In the genomic region with DNA sequence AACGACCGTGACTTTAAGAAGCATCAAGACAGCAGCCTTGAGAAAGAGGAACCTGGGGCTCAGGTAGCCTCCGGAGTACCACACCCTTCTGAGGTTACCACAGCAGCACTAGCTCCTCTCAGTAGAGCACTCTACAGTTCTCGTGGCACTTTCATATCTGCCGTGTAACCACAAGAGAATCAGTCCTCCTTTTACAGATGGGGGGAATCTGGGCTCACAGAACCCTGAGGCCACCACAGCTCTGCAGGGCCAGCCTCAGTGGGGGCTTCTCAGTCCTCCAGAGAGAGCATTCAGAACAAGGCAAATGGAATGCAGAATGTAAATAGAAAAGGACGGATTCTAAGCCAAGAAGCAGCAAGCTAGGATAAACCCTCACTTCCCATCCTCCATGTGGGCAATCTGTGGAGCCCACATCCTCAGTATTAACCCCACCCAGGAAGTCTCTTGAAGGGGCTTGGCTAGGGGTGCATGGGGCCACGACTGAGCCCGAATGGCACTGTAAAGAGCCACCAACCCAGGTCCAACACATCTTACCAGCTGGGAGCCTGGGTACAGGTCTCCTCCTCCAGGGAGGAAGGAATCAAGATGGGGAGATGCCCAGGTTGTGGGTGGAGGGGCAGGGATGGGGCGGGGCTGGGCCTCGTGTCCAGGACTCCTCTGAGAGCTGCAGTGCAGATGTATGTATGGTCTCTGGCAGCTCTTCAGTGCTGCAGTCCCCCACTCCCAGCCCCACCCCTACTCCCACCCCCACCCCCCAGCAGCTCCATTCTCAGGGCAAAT, we compare ENCODE assay signal across 9 mouse cellular contexts. TPM values are rescaled to one million over a fixed set of nuclear protein-coding genes. Genes with fewer than 3 reads are reported as not detected.
DNase-seq lines count a peak whose midpoint lies in the region; ATAC-seq and TF ChIP-seq lines count a peak whose summit lies in the region.
"Had no signal": no experiment of that assay in that cellular context is flagged by ENCODE, and none has a peak within 500 bp of the region (broad histone marks: within the 10 kb centered on the region; RNA-seq: fewer than 3 reads in every experiment).

No protein-coding gene starts in this region.

- no peaks in the 10 kb centered on the region for H3K27me3 ChIP-seq in lung, embryonic 14.5 days (ENCODE audit: insufficient read depth, low read length)
- H3K27me3 ChIP-seq in embryonic facial prominence, embryonic 14.5 days (replicated peaks; ENCODE audit: control insufficient read depth, insufficient read depth, low read length), result no peaks in the 10 kb centered on the region
- H3K27me3 ChIP-seq in liver, embryonic 13.5 days, result 0 out of 2 replicates have a peak, but pooled peaks cover 7% of the 10 kb centered on the region
- H3K27me3 ChIP-seq in splenic B cell, adult 2 months (ENCODE audit: control insufficient read depth, insufficient read depth, low read length, poor library complexity, severe bottlenecking), result no peaks in the 10 kb centered on the region

- H3K4me1 ChIP-seq in lung, embryonic 14.5 days (ENCODE audit: insufficient read depth), result peaks cover 26% of the 10 kb centered on the region
- peaks cover 45% of the 10 kb centered on the region for H3K4me1 ChIP-seq in embryonic facial prominence, embryonic 14.5 days (ENCODE audit: control insufficient read depth, insufficient read depth, low read length)
- peaks cover 62% of the 10 kb centered on the region for H3K4me1 ChIP-seq in liver, embryonic 13.5 days (replicated peaks)

- no peaks in the 10 kb centered on the region for H3K9me3 ChIP-seq in lung, embryonic 14.5 days (ENCODE audit: low read depth, low read length)
- H3K9me3 ChIP-seq in embryonic facial prominence, embryonic 14.5 days (ENCODE audit: control insufficient read depth, low read length), result no peaks in the 10 kb centered on the region
- no peaks in the 10 kb centered on the region for H3K9me3 ChIP-seq in liver, embryonic 13.5 days (replicated peaks)

- WGBS in lung, embryonic 14.5 days, result 20% methylated on average over 10 of the region's 10 CpGs
- 28% methylated on average over 9 of the region's 10 CpGs for WGBS in embryonic facial prominence, embryonic 14.5 days
- 23% methylated on average over 10 of the region's 10 CpGs for WGBS in liver, embryonic 13.5 days (ENCODE audit: insufficient replicate concordance)

- peak overlapping the region; percentile 80 for H3K4me3 ChIP-seq in lung, embryonic 14.5 days (ENCODE audit: low read depth, low read length)
- H3K4me3 ChIP-seq in embryonic facial prominence, embryonic 14.5 days (ENCODE audit: low read depth, low read length), result peak overlapping the region; percentile 87
- H3K4me3 ChIP-seq in liver, embryonic 13.5 days (replicated peaks), result peak overlapping the region; percentile 63
- H3K4me3 ChIP-seq: erythroblast, embryonic 14.5 days had no signal

- peak overlapping the region; percentile 98 for H3K27ac ChIP-seq in lung, embryonic 14.5 days (ENCODE audit: low read depth)
- peak overlapping the region; percentile 82 for H3K27ac ChIP-seq in embryonic facial prominence, embryonic 14.5 days (replicated peaks; ENCODE audit: low read depth, low read length)
- peak overlapping the region; percentile 50 for H3K27ac ChIP-seq in liver, embryonic 13.5 days

- H3K36me3 ChIP-seq in lung, embryonic 14.5 days (ENCODE audit: insufficient read depth), result peaks cover 3% of the 10 kb centered on the region; the same call in 1 of the 2 replicates
- H3K36me3 ChIP-seq in embryonic facial prominence, embryonic 14.5 days (ENCODE audit: control insufficient read depth, insufficient read depth, low read length), result peaks cover 4% of the 10 kb centered on the region; the same call in 1 of the 2 replicates
- H3K36me3 ChIP-seq in liver, embryonic 13.5 days, result no peaks in the 10 kb centered on the region
- no peaks in the 10 kb centered on the region for H3K36me3 ChIP-seq in splenic B cell, adult 2 months (ENCODE audit: control insufficient read depth, insufficient read depth, low read length, poor library complexity, severe bottlenecking)

- peak overlapping the region; percentile 80 for H3K9ac ChIP-seq in lung, embryonic 14.5 days
- H3K9ac ChIP-seq in embryonic facial prominence, embryonic 14.5 days (ENCODE audit: low read depth, low read length), result peak overlapping the region; percentile 87
- H3K9ac ChIP-seq in liver, embryonic 13.5 days, result no peak overlapping the region

- ATAC-seq in lung, embryonic 14.5 days (ENCODE audit: insufficient read depth), result peak; percentile 76
- ATAC-seq in embryonic facial prominence, embryonic 14.5 days (ENCODE audit: low read depth), result peak; percentile 51
- no peak for ATAC-seq in liver, embryonic 13.5 days (ENCODE audit: low read depth)
- ATAC-seq in megakaryocyte progenitor cell, adult 5-6 weeks (replicated peaks; ENCODE audit: poor library complexity), result no peak; the same call in 1 of the 2 replicates

- no peak for TF ChIP-seq CTCF in lung, embryonic 14.5 days (IDR thresholded peaks at IDR 0.05; ENCODE audit: low read depth)

- DNase-seq in lung, embryonic 14.5 days, result peak; percentile 70
- DNase-seq in lung, adult 18-20 months, result no peak
- DNase-seq in embryonic facial prominence, embryonic 14.5 days (ENCODE audit: low spot score), result peak; percentile 30
- no peak for DNase-seq in liver, embryonic 13.5 days
- DNase-seq in splenic B cell, adult 2 months (ENCODE audit: low read depth, low spot score), result peak; percentile 77
- no peak for DNase-seq in right cerebral cortex, postnatal 25 days
- no peak for DNase-seq in adrenal gland, postnatal 36 days

- peak overlapping the region; percentile 94 for H3K4me2 ChIP-seq in lung, embryonic 14.5 days
- peak overlapping the region; percentile 72 for H3K4me2 ChIP-seq in embryonic facial prominence, embryonic 14.5 days (ENCODE audit: low read depth, low read length)
- peak overlapping the region; percentile 77 for H3K4me2 ChIP-seq in liver, embryonic 13.5 days

RNA-seq across cellular contexts. Expression of a gene that starts 1.8 kb away (rescaled TPM):
- polyA plus RNA-seq in lung, embryonic 14.5 days (2014; fragmentation: Nextera tagmentation; extraction: Ambion mirVana), result 406 and 411 TPM in 2 replicates
- 393 and 439 TPM in 2 replicates for polyA plus RNA-seq in embryonic facial prominence, embryonic 14.5 days (2014; fragmentation: Nextera tagmentation; extraction: Ambion mirVana)
- polyA plus RNA-seq in liver, embryonic 13.5 days (2015; fragmentation: Nextera tagmentation; extraction: Ambion mirVana), result 45.3 and 50.2 TPM in 2 replicates
- 35.7 and 37.4 TPM in 2 replicates for total RNA-seq in megakaryocyte progenitor cell, adult 5-6 weeks (2015)
- 63.2 and 82.4 TPM in 2 replicates for total RNA-seq in megakaryocyte progenitor cell, adult 5-6 weeks (2017)
- 100 to 1,000 TPM; 114 to 115 TPM for total RNA-seq in adrenal gland, postnatal 36 days (2021)

RNA-seq across cellular contexts. Expression of a gene that starts 46.5 kb away (rescaled TPM):
- polyA plus RNA-seq in lung, embryonic 14.5 days (2014; fragmentation: Nextera tagmentation; extraction: Ambion mirVana), result 1.9 and 2.4 TPM in 2 replicates
- polyA plus RNA-seq in embryonic facial prominence, embryonic 14.5 days (2014; fragmentation: Nextera tagmentation; extraction: Ambion mirVana), result 2.2 and 2.7 TPM in 2 replicates
- polyA plus RNA-seq in liver, embryonic 13.5 days (2015; fragmentation: Nextera tagmentation; extraction: Ambion mirVana), result 0.96 and 1.1 TPM in 2 replicates
- total RNA-seq in megakaryocyte progenitor cell, adult 5-6 weeks (2015), result 23.4 and 27.3 TPM in 2 replicates
- 19.2 and 22.9 TPM in 2 replicates for total RNA-seq in megakaryocyte progenitor cell, adult 5-6 weeks (2017)
- total RNA-seq in adrenal gland, postnatal 36 days (2021), result 1 to 10 TPM; 7.3 to 10.0 TPM
- polyA plus RNA-seq: erythroblast, embryonic 14.5 days had no signal

Comparison
In these comparisons a context has a peak if more than half of its experiments do, and no peak if none do; other contexts are left out.
1. DNase-seq: peak in lung, embryonic 14.5 days (single experiment), embryonic facial prominence, embryonic 14.5 days (single experiment) and splenic B cell, adult 2 months (single experiment); none in lung, adult 18-20 months (0 of 2), liver, embryonic 13.5 days (single experiment), right cerebral cortex, postnatal 25 days (single experiment) and adrenal gland, postnatal 36 days (0 of 2).
2. ATAC-seq: peak in lung, embryonic 14.5 days (single experiment) and embryonic facial prominence, embryonic 14.5 days (single experiment); none in liver, embryonic 13.5 days (single experiment) and megakaryocyte progenitor cell, adult 5-6 weeks (single experiment).
3. Peak in every context shown above with its lines, with median percentiles within 50 percentile points of each other: H3K27ac ChIP-seq, H3K4me2 ChIP-seq and H3K4me3 ChIP-seq.